Mouse (Mus musculus) G1E (cell line): Measurements from ENCODE around the gene Ltk. TPM values are rescaled to one million over a fixed set of nuclear protein-coding genes. Genes with fewer than 3 reads are reported as not detected.
A peak's percentile ranks its signal among the peaks of the same experiment; 100 is the strongest.
"Not testable (repeated sequence)": the region's sequence is repeated elsewhere in the genome, so short reads cannot be mapped to it uniquely, and the experiment has no call there.

ENCODE experiments used
- ATAC-seq: 2 replicates; pipeline ENCODE4 v1.8.0; 2016; ENCODE audit warnings: mild to moderate bottlenecking; ENCODE audit not compliant: insufficient number of reproducible peaks, poor library complexity, low FRiP score, severe bottlenecking; ENCODE audit errors: extremely low read depth
- DNase-seq: peaks from one replicate; pipeline ENCODE4 v3.0.0; 2012; ENCODE audit warnings: low spot score
- H3K27me3 ChIP-seq: 2 replicates; pipeline ENCODE4 v1.6.1; 2012; ENCODE audit warnings: mild to moderate bottlenecking, low read length, inconsistent platforms; ENCODE audit not compliant: insufficient read depth
- H3K36me3 ChIP-seq: replicated peaks from 2 replicates; pipeline ENCODE3; 2012; ENCODE audit warnings: mild to moderate bottlenecking, inconsistent platforms
- H3K4me1 ChIP-seq: 2 replicates; pipeline ENCODE4 v1.6.1; 2012; ENCODE audit warnings: low read depth, low read length, inconsistent platforms, mixed read lengths; ENCODE audit not compliant: insufficient read depth
- H3K4me3 ChIP-seq: 2 replicates; pipeline ENCODE4 v1.5.1; 2012; ENCODE audit warnings: low read depth, mild to moderate bottlenecking, inconsistent platforms, low read length, moderate library complexity, mixed read lengths
- H3K9me3 ChIP-seq: replicated peaks from 2 replicates; pipeline ENCODE4 v1.6.1; 2012; ENCODE audit warnings: inconsistent platforms
- CTCF ChIP-seq: IDR thresholded peaks from 2 replicates; pipeline ENCODE4 v1.5.1; 2012; ENCODE audit warnings: low read depth, low read length, inconsistent platforms, mixed read lengths
- GATA1 ChIP-seq: IDR thresholded peaks from 2 replicates; pipeline ENCODE4 v1.6.1; 2012; ENCODE audit warnings: borderline replicate concordance, low read length, inconsistent platforms, mixed read lengths
- GATA2 ChIP-seq: IDR thresholded peaks from 2 replicates; pipeline ENCODE4 v1.6.1; 2012; ENCODE audit warnings: low read depth, low read length, inconsistent platforms, borderline replicate concordance
- POLR2AphosphoS5 ChIP-seq: IDR thresholded peaks from 2 replicates; pipeline ENCODE4 v1.6.1; 2012; ENCODE audit warnings: low read depth, low read length, inconsistent platforms; ENCODE audit not compliant: insufficient replicate concordance
- TAL1 ChIP-seq: conservative IDR thresholded peaks from 2 replicates; pipeline ENCODE4 v1.6.1; 2012; ENCODE audit warnings: low read depth, low read length, inconsistent platforms, mixed read lengths
- polyA plus RNA-seq: library from polyadenylated mRNA; stranded (reverse); fragments of >175 nt; gene quantifications from 2 replicates; pipeline ENCODE4 v1.2.3, GENCODE M21; 2012
- total RNA-seq, 2 experiments: library from RNA; stranded (forward) in 1 of 2; stranded (reverse) in 1 of 2; fragments of 200-1000 nt in 1 of 2; fragments of >200 nt in 1 of 2; fragmentation: Nextera tagmentation in 1 of 2; gene quantifications; 2 replicates each; pipeline ENCODE4 v1.2.3; 2014 to 2017

Ltk gene
- total and polyA plus RNA-seq, 3 experiments: 0.11 TPM; not detected in 2

- H3K36me3 ChIP-seq: peaks cover 2% of the 10 kb centered on the region
- H3K4me3 ChIP-seq: peak within 1 kb of the TSS; percentile 83
- H3K4me1 ChIP-seq: peaks cover 64% of the 10 kb centered on the region
- peaks cover 28% of the 10 kb centered on the region for H3K27me3 ChIP-seq
- DNase-seq: peak; percentile 93
- no peaks in the 10 kb centered on the region for H3K9me3 ChIP-seq
- TF ChIP-seq CTCF: no peak
- TF ChIP-seq TAL1: no peak
- TF ChIP-seq POLR2AphosphoS5: no peak
- no peak for TF ChIP-seq GATA1
- no peak for TF ChIP-seq GATA2
- peak; percentile 61 for ATAC-seq
Observed at GRCm38 (mm10) chr2:119741581-119742411, 18.4 kb downstream of the Ltk start, which contains the start of gene Itpka. TSS of gene Itpka (plus strand) at chr2:119742337.

- peaks cover 7% of the 10 kb centered on the region for H3K36me3 ChIP-seq
- peaks cover 64% of the 10 kb centered on the region for H3K4me1 ChIP-seq
- TF ChIP-seq TAL1: no peak
- H3K4me3 ChIP-seq: no peak overlapping the region; the same call in 1 of the 2 replicates
- DNase-seq: no peak
- ATAC-seq: no peak
- no peaks in the 10 kb centered on the region for H3K9me3 ChIP-seq
- peaks cover 28% of the 10 kb centered on the region for H3K27me3 ChIP-seq
Observed at GRCm38 (mm10) chr2:119740567-119740966, 19.7 kb downstream of the Ltk start.

- no peak overlapping the region for H3K4me3 ChIP-seq
- H3K27me3 ChIP-seq: peaks cover 3% of the 10 kb centered on the region; the same call in 1 of the 2 replicates
- peaks cover 36% of the 10 kb centered on the region for H3K36me3 ChIP-seq
- TF ChIP-seq CTCF (no peak), TAL1 (no peak), GATA1 (no peak), GATA2 (no peak), POLR2AphosphoS5 (no peak)
- no peak for DNase-seq
- no peaks in the 10 kb centered on the region for H3K9me3 ChIP-seq
- ATAC-seq: no peak
- peaks cover 34% of the 10 kb centered on the region for H3K4me1 ChIP-seq
Observed at GRCm38 (mm10) chr2:119737124-119737523, 23.1 kb downstream of the Ltk start.

GRCm38 (mm10) chr2:119730735-119731134, 29.5 kb downstream of the Ltk start:
- no peak overlapping the region for H3K4me3 ChIP-seq
- peaks cover 89% of the 10 kb centered on the region for H3K36me3 ChIP-seq
- DNase-seq (no peak), ATAC-seq (no peak)
- no peak for TF ChIP-seq GATA2
- H3K4me1 ChIP-seq: peaks cover 3% of the 10 kb centered on the region
- no peaks in the 10 kb centered on the region for H3K9me3 ChIP-seq
- no peaks in the 10 kb centered on the region for H3K27me3 ChIP-seq

- no peaks in the 10 kb centered on the region for H3K27me3 ChIP-seq
- no peaks in the 10 kb centered on the region for H3K9me3 ChIP-seq
- H3K4me1 ChIP-seq: peaks cover 13% of the 10 kb centered on the region
- ATAC-seq (no peak), DNase-seq (no peak)
- no peak overlapping the region for H3K4me3 ChIP-seq
- peaks cover 88% of the 10 kb centered on the region for H3K36me3 ChIP-seq
- TF ChIP-seq GATA1 (no peak), POLR2AphosphoS5 (no peak), GATA2 (no peak), CTCF (no peak), TAL1 (no peak)
Observed at GRCm38 (mm10) chr2:119727762-119728416, 32.3 kb downstream of the Ltk start.

- H3K4me3 ChIP-seq: no peak overlapping the region
- no peak for DNase-seq
- no peak for ATAC-seq
- peaks cover 88% of the 10 kb centered on the region for H3K36me3 ChIP-seq
- H3K9me3 ChIP-seq: no peaks in the 10 kb centered on the region
- H3K27me3 ChIP-seq: no peaks in the 10 kb centered on the region
- H3K4me1 ChIP-seq: peaks cover 11% of the 10 kb centered on the region
- TF ChIP-seq CTCF: no peak
Observed at GRCm38 (mm10) chr2:119721070-119721469, 39.2 kb downstream of the Ltk start.

GRCm38 (mm10) chr2:119715868-119716267, 44.4 kb downstream of the Ltk start:
- not testable (repeated sequence) for H3K4me1 ChIP-seq
- H3K36me3 ChIP-seq: peaks cover 83% of the 10 kb centered on the region

More at GRCm38 (mm10) chr2:119715868-119716267, 44.4 kb downstream of the Ltk start:
- H3K9me3 ChIP-seq, H3K4me3 ChIP-seq, DNase-seq, ATAC-seq, H3K27me3 ChIP-seq: not testable (repeated sequence)
